Mouse (Mus musculus) embryonic fibroblast, embryonic 13.5 days (primary cell): ENCODE data around the gene Ahnak2. TPM values are rescaled to one million over a fixed set of nuclear protein-coding genes. Genes with fewer than 3 reads are reported as not detected.
"Not testable (repeated sequence)": the region's sequence is repeated elsewhere in the genome, so short reads cannot be mapped to it uniquely, and the experiment has no call there.

Source experiments
- H3K27ac ChIP-seq: 2 replicates; pipeline ENCODE4 v1.5.1; 2012; ENCODE audit warnings: low read length, control low read depth, inconsistent platforms; ENCODE audit not compliant: insufficient read depth
- H3K4me1 ChIP-seq: 2 replicates; pipeline ENCODE4 v1.6.1; 2011; ENCODE audit warnings: low read length; ENCODE audit not compliant: control insufficient read depth, insufficient read depth
- H3K4me3 ChIP-seq: 2 replicates; pipeline ENCODE4 v1.5.1; 2011; ENCODE audit warnings: mild to moderate bottlenecking, control low read depth, low read length; ENCODE audit not compliant: insufficient read depth
- CTCF ChIP-seq: IDR thresholded peaks from 2 replicates; pipeline ENCODE4 v1.5.1; 2011; ENCODE audit warnings: mild to moderate bottlenecking, control low read depth, low read length, moderate library complexity, borderline replicate concordance; ENCODE audit not compliant: insufficient read depth
- POLR2A ChIP-seq: IDR thresholded peaks from 2 replicates; pipeline ENCODE4 v1.6.1; 2011; ENCODE audit warnings: low read depth, mild to moderate bottlenecking, control low read depth, low read length, moderate library complexity
- polyA plus RNA-seq: library from polyadenylated mRNA; stranded (reverse); fragments of >200 nt; gene quantifications from 2 replicates; pipeline ENCODE4 v1.2.4, GENCODE M21; 2011; ENCODE audit warnings: low read depth; ENCODE audit not compliant: missing spikeins, insufficient read length

Gene Ahnak2
- polyA plus RNA-seq, 1 experiment, result 170 TPM

DNA sequence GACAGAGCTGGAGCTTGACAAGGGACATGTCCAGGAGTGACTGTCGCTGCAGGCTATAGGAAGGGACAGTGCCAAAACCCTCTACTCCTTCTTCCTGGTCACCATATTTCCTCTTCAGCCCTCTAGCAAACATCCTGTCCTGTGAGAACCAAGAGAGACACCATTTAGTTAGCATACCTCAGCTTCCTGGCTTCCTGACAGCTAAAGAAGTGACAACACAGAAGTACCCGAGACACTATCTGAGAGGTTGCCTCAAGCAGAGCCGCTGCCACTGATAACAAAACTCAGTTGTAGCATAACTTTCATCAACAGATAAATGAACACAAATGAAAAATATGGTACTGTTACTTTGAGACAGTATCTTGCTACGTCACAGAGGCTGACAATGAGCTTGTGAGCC lies 19.5 kb upstream of the Ahnak2 start:
- peaks cover 17% of the 10 kb centered on the region for H3K4me1 ChIP-seq
- TF ChIP-seq CTCF, result no peak
- TF ChIP-seq POLR2A, result no peak

DNA sequence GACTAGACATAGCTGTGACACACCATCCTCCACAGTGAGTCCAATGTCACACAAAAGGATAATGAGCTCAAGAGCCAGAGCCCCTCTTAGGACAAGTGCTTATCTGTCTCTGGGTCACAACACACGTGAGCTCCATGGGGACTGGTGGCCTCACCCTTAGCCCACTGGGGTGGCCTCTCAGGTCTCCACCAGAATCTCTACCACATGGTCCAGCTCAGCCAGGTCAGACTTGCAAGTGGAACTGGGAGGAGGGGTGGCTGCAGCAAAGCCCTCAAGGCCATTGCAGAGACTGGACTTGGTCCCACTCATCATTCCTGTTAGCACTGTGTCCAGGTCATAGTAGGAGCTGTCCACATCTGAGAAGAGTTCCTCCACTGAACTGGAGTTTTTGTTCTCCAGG lies 18.8 kb upstream of the Ahnak2 start:
- Histone ChIP-seq H3K4me1 (peaks cover 11% of the 10 kb centered on the region), H3K27ac (no peak overlapping the region), H3K4me3 (no peak overlapping the region)
- TF ChIP-seq CTCF (no peak), POLR2A (no peak)

More for the DNA sequence above, 19.5 kb upstream of the Ahnak2 start:
- H3K4me3 ChIP-seq, result no peak overlapping the region
- no peak overlapping the region for H3K27ac ChIP-seq

DNA sequence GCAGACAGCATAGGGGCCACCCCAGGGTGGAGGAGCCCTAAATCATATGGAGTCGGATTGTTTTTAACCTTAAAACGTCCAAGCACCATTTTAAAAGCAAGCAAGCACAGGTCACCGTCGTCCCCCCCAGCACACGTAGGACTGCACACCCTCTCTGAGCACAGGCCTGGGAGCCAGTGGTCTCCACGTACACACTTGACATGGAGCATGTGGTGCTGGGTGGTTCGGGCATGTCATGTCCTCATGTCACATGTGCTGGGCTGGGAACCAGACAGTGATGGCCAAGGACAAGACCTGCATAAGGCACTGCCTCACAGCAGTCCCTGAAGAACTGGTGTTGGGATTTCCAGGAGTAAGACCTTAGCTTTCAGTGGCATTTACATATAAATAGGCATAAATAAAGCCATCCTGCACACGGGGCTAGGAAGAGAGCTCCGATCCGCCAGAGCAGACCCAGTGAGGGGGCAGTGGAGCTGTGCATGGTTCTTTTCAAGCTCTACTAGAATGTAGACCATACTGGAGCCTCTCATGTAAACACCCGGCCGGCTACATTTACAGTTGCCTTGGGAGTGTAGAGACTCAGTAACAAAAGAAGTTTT lies 18.0 kb upstream of the Ahnak2 start:
- peaks cover 6% of the 10 kb centered on the region for H3K4me1 ChIP-seq
- H3K4me3 ChIP-seq, result no peak overlapping the region
- TF ChIP-seq CTCF (no peak), POLR2A (no peak)
- H3K27ac ChIP-seq, result no peak overlapping the region

DNA sequence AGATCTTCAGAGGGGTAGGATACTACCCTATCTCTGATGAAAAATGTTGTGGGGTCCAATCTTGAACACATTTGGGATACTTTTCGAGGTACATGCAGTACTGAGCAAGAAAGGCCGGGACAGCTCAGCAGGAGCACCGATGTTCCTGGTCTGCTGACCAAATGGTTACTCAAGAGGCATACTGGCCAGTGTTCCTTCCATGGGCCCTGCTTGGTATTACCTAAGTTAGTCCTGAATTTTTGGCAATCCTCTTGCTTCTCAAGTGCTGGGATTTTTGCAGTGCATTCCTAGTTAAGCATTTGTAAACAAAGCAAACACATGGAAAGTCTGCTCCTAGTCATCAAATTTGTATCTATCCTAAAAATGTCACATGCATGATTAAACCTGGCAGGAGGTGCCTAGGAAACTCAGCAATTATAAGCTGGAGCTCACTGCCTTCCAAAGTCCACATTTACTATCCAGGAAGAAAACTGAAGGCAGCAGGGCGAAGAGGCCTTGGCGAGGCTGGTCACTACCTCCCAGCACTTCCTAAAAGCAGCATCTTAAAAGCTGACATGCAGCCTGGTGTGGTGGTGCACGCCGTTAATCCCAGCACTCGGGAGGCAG lies 16.7 kb upstream of the Ahnak2 start:
- peaks cover 3% of the 10 kb centered on the region for H3K4me1 ChIP-seq
- no peak overlapping the region for H3K4me3 ChIP-seq
- TF ChIP-seq CTCF (no peak), POLR2A (no peak)
- no peak overlapping the region for H3K27ac ChIP-seq

DNA sequence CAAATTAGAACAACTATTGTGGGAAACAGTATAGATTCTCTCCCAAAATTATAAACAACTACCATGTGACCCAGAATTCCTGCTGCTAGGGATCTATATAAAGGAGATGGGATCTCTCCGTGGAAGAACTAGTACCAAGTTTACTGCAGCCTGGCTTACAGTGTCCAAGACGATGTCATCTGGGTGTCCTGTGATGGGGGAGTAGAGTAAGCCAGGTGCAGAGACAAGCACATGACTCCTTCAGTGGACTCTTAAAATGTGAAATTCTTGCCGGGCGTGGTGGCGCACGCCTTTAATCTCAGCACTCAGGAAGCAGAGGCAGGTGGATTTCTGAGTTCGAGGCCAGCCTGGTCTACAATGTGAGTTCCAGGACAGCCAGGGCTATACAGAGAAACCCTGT lies 14.4 kb upstream of the Ahnak2 start:
- H3K4me1 ChIP-seq, H3K4me3 ChIP-seq, H3K27ac ChIP-seq: not testable (repeated sequence)

DNA sequence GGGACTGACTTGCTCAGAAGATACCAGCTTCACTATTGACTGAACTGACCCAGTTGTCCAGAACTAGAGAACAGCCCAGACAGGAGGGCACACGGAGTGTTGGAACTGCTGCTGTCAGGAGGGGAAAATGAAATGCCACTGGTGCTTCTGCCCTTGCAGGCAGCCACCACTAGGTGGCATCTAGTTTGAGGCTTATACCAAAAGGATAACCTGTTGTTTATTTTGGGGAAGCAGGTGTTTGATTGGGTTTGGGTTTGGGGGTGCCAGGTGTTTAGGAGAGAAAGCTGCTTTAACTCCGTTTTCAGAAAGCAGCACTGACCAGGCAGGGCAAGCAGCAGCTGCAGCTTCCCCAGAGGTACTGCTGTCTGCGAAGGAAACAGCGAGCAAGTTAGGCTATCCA lies 13.8 kb upstream of the Ahnak2 start:
- no peak overlapping the region for H3K4me3 ChIP-seq
- no peak overlapping the region for H3K27ac ChIP-seq
- TF ChIP-seq CTCF, result peak; percentile 52; the same call in 1 of the 2 replicates
- no peak for TF ChIP-seq POLR2A
- no peaks in the 10 kb centered on the region for H3K4me1 ChIP-seq

DNA sequence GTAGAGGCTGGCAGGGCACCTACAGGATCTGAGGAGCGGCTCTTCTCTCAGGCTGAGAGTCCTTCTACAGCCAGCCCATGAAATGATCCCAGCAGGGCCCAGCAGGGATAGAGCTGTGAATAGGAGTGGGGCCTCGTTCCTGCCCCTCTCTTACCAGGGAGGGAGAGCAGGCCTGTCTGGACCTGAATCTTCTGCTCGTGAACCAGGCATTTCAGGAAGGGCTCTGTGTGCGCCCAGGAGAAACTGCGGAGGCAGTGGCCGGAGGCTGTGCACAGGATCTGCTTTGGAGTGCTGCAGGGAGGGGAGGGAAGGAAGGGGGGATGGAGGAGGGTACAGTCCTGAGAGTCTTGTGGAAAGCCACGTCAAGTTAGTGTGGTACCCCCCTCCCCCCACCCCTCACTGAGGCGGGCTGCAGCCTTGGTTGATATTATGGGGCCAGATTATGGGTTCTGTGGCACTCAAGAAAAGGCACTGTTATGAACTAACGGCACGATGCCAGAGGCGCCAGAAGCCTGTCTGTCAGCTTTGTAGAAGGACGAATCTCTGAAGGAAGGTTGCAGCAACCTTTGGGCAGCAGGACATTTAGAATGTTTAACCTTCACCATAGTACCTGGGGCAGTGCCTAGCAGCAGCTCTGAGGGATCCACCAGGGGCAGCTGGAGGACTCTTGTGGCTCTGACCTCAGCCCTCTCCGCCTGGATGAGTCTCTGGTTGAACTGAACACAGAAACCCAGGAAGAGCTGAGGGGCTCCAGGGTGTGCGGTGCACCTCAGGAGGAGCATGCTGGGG lies 12.4 kb upstream of the Ahnak2 start:
- Histone ChIP-seq H3K4me3 (no peak overlapping the region), H3K27ac (no peak overlapping the region), H3K4me1 (no peaks in the 10 kb centered on the region; the same call in 1 of the 2 replicates)
- TF ChIP-seq CTCF (no peak), POLR2A (no peak)

DNA sequence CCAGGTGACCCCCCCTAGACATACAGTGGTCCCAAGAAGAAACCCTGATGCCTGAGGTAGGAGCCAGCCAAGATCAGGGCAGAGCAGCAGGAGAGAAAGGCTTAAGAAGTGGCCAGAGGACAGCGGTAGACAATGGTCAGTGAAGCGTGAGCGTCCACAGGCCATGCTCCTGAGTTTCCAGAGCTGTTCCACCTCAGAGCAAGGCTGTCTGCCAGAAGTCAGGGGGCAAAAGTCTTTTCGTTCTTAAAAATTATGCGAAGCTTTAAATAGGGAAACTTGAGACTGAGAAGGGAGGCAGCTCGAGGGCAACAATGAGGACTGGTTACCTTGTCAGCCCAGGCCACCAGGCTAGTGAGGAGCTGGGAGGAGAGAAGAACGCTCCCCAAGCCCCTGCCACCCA lies 10.9 kb upstream of the Ahnak2 start:
- Histone ChIP-seq H3K4me1 (peaks cover 1% of the 10 kb centered on the region; the same call in 1 of the 2 replicates), H3K27ac (no peak overlapping the region), H3K4me3 (no peak overlapping the region)
- TF ChIP-seq POLR2A, result no peak
- no peak for TF ChIP-seq CTCF

DNA sequence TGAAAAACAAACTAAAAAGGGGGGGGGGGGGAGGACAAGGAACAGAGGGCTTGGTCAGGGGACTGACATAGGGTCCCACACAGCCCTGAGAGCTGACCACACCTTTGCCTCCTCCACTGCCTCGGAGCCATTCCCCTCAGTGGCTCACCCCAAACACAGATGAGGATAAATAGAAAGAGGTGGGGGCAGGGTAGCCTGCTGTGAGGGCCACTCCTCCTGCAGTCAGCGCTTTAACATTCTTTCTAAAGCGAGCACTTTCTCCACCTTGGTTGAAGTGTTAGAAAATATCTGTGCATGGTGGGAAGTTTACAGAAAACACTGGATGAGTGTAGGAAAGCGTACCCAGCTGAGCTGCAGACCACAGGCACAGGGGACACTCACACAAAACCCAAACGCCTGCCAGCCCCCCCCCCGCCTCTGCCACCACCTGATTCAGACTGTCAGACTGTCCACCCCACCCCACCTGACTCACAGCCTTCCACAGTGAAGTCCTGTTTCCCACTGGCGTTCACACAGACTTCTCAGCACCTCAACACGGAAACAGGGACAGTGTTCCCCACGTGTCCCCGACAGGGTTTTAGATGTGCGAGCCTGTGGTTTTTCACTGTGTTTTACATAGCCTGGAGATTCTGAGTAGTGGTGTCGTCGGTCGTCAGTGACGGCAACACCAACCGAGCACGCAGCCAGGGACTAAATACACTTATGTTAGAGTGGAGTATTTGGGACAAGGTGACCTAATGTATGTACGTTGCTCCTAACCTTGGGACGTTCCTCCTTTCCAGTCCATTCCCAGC lies 7.8 kb upstream of the Ahnak2 start:
- H3K4me1 ChIP-seq, result peaks cover 2% of the 10 kb centered on the region; the same call in 1 of the 2 replicates
- H3K27ac ChIP-seq, result no peak overlapping the region
- H3K4me3 ChIP-seq, result peak overlapping the region; percentile 57
- no peak for TF ChIP-seq CTCF
- TF ChIP-seq POLR2A, result no peak

DNA sequence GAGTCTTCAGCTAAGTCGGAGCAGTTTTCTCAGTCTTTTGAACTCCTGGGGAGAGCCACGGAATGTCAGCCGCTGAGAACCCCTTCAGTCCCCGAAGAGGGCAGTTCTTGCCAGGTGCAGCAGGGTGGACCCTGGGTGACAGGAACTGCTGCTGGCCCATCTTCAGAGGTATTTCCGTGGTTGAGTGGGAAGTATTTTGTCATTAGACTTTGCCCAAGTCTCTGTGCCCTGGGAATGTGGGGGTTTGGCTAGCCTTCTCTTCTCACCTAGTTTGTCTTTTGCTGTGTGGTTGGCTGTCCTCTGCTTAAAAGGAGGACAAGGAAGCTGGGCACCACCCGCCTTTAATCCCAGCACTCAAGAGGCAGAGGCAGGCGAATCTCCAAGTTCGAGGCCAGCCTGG lies 7.2 kb upstream of the Ahnak2 start:
- Histone ChIP-seq H3K27ac (peak overlapping the region; percentile 51), H3K4me1 (peaks cover 2% of the 10 kb centered on the region; the same call in 1 of the 2 replicates), H3K4me3 (peak overlapping the region; percentile 57)
- TF ChIP-seq CTCF, result no peak
- no peak for TF ChIP-seq POLR2A
